Mouse (Mus musculus) hindbrain, embryonic 10.5 days (tissue): ENCODE measurements around the gene Stxbp3. TPM values are rescaled to one million over a fixed set of nuclear protein-coding genes. Genes with fewer than 3 reads are reported as not detected.

Source experiments
- DNase-seq: peaks from one replicate; pipeline ENCODE4 v3.0.0-alpha.2; 2017; ENCODE audit warnings: low spot score
- H3K27ac ChIP-seq: fragments of 300-500 bp; sonication (generic); 2 replicates; pipeline ENCODE4 v1.5.1; 2016; ENCODE audit warnings: mild to moderate bottlenecking, moderate library complexity
- H3K27me3 ChIP-seq: fragments of 300-500 bp; sonication (generic); 2 replicates; pipeline ENCODE4 v1.6.1; 2016; ENCODE audit warnings: mild to moderate bottlenecking; ENCODE audit not compliant: poor library complexity, insufficient read depth, severe bottlenecking
- H3K36me3 ChIP-seq: fragments of 300-500 bp; sonication (generic); 2 replicates; pipeline ENCODE4 v1.6.1; 2016; ENCODE audit warnings: mild to moderate bottlenecking, moderate library complexity
- H3K4me1 ChIP-seq: fragments of 300-500 bp; sonication (generic); replicated peaks from 2 replicates; pipeline ENCODE4 v1.6.1; 2016; ENCODE audit warnings: mild to moderate bottlenecking
- H3K4me3 ChIP-seq: fragments of 300-500 bp; sonication (generic); 2 replicates; pipeline ENCODE4 v1.5.1; 2016; ENCODE audit warnings: mild to moderate bottlenecking, moderate library complexity
- H3K9me3 ChIP-seq: fragments of 300-500 bp; sonication (generic); 2 replicates; pipeline ENCODE4 v1.6.1; 2016; ENCODE audit warnings: mild to moderate bottlenecking, moderate library complexity
- WGBS: fragments of 180-500 bp; shearing (Covaris S2); methylation state at CpG from one replicate; pipeline ENCODE4 v1.1.7; 2016; 5-methylcytosine and 5-hydroxymethylcytosine counted together
- polyA plus RNA-seq: library from polyadenylated mRNA; unstranded; fragments of >200 nt; fragmentation: Nextera tagmentation; extraction: Ambion mirVana; gene quantifications from 2 replicates; pipeline ENCODE4 v1.2.1, GENCODE M21; 2016

Stxbp3 gene
- polyA plus RNA-seq, 1 experiment from 2014 or later, result 18.9 TPM

DNA sequence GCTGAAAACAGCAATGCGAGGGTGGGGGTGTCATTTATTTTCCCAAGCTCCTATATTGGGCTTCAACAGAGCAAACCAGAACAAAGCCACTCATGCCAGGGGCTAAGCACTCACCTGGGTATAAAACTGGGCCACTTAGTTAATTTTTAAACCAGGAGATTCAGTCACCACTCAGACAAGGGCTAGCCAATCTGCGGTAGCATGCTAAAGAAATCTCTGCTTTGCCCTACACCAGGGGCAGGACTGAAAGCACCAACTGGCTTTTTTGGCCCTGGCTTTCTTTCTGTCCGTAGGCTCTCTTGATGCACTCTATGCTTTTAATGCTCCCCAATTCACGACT is 51.9 kb downstream of the Stxbp3 start:
- Histone ChIP-seq H3K9me3 (peaks cover 9% of the 10 kb centered on the region; the same call in 1 of the 2 replicates), H3K4me3 (no peak overlapping the region), H3K27ac (no peak overlapping the region), H3K36me3 (peaks cover 9% of the 10 kb centered on the region), H3K4me1 (0 out of 2 replicates have a peak, but pooled peaks cover 5% of the 10 kb centered on the region), H3K27me3 (no peaks in the 10 kb centered on the region)
- no peak for DNase-seq
- 90% methylated on average over 4 of the region's 4 CpGs for WGBS

DNA sequence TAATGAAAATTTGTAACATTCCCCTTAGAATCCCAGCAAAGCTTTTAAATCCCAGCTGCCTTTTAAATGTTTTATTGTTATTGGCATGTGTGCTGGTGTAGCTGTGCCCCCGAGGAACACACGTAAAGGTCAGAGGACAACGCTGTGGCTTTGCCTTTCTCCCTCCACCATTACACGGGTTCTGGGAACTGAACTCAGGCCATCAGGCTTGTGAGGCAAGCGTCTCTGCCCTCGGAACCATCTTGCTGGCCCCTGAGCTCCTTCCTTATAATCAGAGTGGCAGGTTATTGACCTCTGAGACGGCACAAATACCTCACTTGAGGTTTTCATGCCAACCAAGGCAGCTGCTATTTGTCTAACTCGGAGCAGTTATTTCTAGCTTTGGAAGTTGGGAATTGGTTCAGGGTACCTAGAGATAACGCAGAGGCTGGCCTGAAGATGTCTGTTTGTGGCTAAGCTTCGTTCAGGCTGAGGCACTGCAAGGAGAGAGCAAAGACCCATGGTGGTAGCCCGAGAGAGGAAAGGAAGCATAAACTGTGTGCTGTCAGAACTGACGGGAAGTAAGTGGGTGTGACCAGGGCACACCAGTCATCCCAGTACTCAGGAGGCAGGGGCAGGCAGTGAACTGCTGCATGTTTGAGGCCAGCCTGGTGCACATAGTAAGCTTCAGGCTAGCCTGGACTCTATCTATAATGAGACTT is 52.4 kb downstream of the Stxbp3 start:
- DNase-seq, result no peak
- Histone ChIP-seq H3K27ac (peak overlapping the region; percentile 35; the same call in 1 of the 2 replicates), H3K4me1 (0 out of 2 replicates have a peak, but pooled peaks cover 5% of the 10 kb centered on the region), H3K4me3 (no peak overlapping the region), H3K27me3 (no peaks in the 10 kb centered on the region), H3K36me3 (peaks cover 9% of the 10 kb centered on the region), H3K9me3 (peaks cover 9% of the 10 kb centered on the region; the same call in 1 of the 2 replicates)
- WGBS, result 72% methylated on average over 12 of the region's 12 CpGs

- Histone ChIP-seq H3K36me3 (no peaks in the 10 kb centered on the region), H3K4me3 (no peak overlapping the region), H3K9me3 (peaks cover 9% of the 10 kb centered on the region; the same call in 1 of the 2 replicates), H3K27me3 (no peaks in the 10 kb centered on the region), H3K27ac (no peak overlapping the region; the same call in 1 of the 2 replicates), H3K4me1 (peaks cover 9% of the 10 kb centered on the region)
- WGBS, result 78% methylated on average over 6 of the region's 6 CpGs
- DNase-seq, result no peak
Observed at GRCm38 (mm10) chr3:108786520-108786919, 53.8 kb downstream of the Stxbp3 start.

- no peaks in the 10 kb centered on the region for H3K36me3 ChIP-seq
Observed at GRCm38 (mm10) chr3:108782364-108782895, 57.9 kb downstream of the Stxbp3 start.

DNA sequence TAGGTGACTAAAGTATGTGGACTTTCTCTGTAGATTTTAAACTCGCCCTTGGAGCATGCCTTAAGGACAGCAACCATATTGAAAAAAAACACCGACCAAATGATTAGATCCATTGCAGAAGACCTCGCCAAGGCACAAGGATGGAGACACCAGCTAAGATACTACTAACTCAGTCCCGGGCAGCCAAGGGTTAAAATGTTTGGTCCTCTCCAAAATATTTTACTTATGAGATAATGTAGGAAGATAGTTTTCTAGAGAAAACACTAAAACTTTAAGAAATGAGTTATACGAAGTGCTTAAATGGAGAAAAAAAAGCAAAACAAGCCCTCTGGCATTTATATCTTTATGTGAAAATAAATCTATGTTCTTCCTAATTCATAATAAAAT is 58.4 kb downstream of the Stxbp3 start:
- Histone ChIP-seq H3K27ac (no peak overlapping the region), H3K9me3 (peaks cover 9% of the 10 kb centered on the region; the same call in 1 of the 2 replicates), H3K4me1 (peaks cover 14% of the 10 kb centered on the region), H3K36me3 (no peaks in the 10 kb centered on the region), H3K4me3 (no peak overlapping the region), H3K27me3 (no peaks in the 10 kb centered on the region)
- WGBS, result 82% methylated on average over 5 of the region's 5 CpGs
- no peak for DNase-seq

More at GRCm38 (mm10) chr3:108782364-108782895, 57.9 kb downstream of the Stxbp3 start:
- 83% methylated on average over 6 of the region's 6 CpGs for WGBS
- H3K4me3 ChIP-seq, result no peak overlapping the region
- peaks cover 9% of the 10 kb centered on the region; the same call in 1 of the 2 replicates for H3K9me3 ChIP-seq
- H3K4me1 ChIP-seq, result peaks cover 14% of the 10 kb centered on the region
- H3K27ac ChIP-seq, result no peak overlapping the region
- DNase-seq, result no peak
- H3K27me3 ChIP-seq, result no peaks in the 10 kb centered on the region

- Histone ChIP-seq H3K4me1 (peaks cover 14% of the 10 kb centered on the region), H3K27me3 (no peaks in the 10 kb centered on the region), H3K4me3 (no peak overlapping the region), H3K36me3 (no peaks in the 10 kb centered on the region), H3K27ac (peak overlapping the region; percentile 42; the same call in 1 of the 2 replicates), H3K9me3 (peaks cover 9% of the 10 kb centered on the region; the same call in 1 of the 2 replicates)
- WGBS, result 61% methylated on average over 10 of the region's 10 CpGs
- DNase-seq, result peak; percentile 23
Observed at GRCm38 (mm10) chr3:108781238-108781883, 59.0 kb downstream of the Stxbp3 start.

GRCm38 (mm10) chr3:108778761-108779540 is 61.4 kb downstream of the Stxbp3 start:
- Histone ChIP-seq H3K36me3 (no peaks in the 10 kb centered on the region), H3K4me1 (peaks cover 14% of the 10 kb centered on the region), H3K9me3 (no peaks in the 10 kb centered on the region), H3K27me3 (no peaks in the 10 kb centered on the region), H3K27ac (no peak overlapping the region), H3K4me3 (no peak overlapping the region)
- DNase-seq, result no peak
- 68% methylated on average over 4 of the region's 4 CpGs for WGBS

GRCm38 (mm10) chr3:108772811-108773210 is 67.5 kb downstream of the Stxbp3 start:
- no peak overlapping the region for H3K27ac ChIP-seq
- H3K36me3 ChIP-seq, result no peaks in the 10 kb centered on the region
- no peak overlapping the region for H3K4me3 ChIP-seq
- no peak for DNase-seq
- H3K4me1 ChIP-seq, result peaks cover 5% of the 10 kb centered on the region; the same call in 1 of the 2 replicates
- WGBS, result 87% methylated on average over 3 of the region's 3 CpGs
- H3K9me3 ChIP-seq, result no peaks in the 10 kb centered on the region
- no peaks in the 10 kb centered on the region for H3K27me3 ChIP-seq

- no peak for DNase-seq
- WGBS, result 89% methylated on average over 13 of the region's 13 CpGs
- Histone ChIP-seq H3K4me1 (peaks cover 5% of the 10 kb centered on the region; the same call in 1 of the 2 replicates), H3K27ac (no peak overlapping the region), H3K9me3 (no peaks in the 10 kb centered on the region), H3K36me3 (no peaks in the 10 kb centered on the region), H3K27me3 (no peaks in the 10 kb centered on the region), H3K4me3 (no peak overlapping the region)
Observed at GRCm38 (mm10) chr3:108772211-108772610, 68.1 kb downstream of the Stxbp3 start.

DNA sequence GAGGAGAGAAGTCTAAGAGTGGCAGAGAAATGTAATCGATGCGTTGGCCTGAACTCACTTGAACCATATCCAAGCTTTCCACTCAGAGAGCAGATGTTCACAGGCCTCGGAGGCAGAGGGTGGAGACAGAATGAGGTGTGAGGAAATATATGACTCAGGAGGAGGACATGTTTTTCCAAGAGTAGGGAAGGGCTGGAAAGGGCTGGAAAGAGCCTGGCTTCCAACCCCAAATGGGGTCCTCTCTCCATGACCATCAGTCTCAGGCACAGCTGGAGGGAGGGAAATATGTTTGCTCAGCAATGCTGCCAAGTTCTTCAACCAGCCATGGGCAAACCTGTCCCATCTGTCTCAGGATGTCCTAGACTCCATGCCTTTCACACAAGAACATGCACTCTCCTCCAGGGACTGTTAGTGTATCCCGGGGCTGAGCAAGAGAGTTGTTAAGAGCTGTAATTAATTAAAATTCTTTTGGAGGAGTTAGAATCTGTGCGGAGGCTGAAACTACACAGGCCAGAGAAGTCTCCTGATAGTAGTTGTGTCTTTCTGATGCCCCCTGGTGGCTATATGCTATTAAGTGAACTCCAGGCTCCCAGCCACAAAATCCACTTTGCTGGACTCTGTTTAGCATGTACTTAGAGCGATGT is 69.5 kb downstream of the Stxbp3 start:
- H3K9me3 ChIP-seq, result no peaks in the 10 kb centered on the region
- H3K36me3 ChIP-seq, result no peaks in the 10 kb centered on the region
- H3K27me3 ChIP-seq, result no peaks in the 10 kb centered on the region
- 56% methylated on average over 6 of the region's 6 CpGs for WGBS
- no peak overlapping the region for H3K4me3 ChIP-seq
- H3K27ac ChIP-seq, result no peak overlapping the region
- H3K4me1 ChIP-seq, result peaks cover 5% of the 10 kb centered on the region; the same call in 1 of the 2 replicates
- peak; percentile 63 for DNase-seq

DNA sequence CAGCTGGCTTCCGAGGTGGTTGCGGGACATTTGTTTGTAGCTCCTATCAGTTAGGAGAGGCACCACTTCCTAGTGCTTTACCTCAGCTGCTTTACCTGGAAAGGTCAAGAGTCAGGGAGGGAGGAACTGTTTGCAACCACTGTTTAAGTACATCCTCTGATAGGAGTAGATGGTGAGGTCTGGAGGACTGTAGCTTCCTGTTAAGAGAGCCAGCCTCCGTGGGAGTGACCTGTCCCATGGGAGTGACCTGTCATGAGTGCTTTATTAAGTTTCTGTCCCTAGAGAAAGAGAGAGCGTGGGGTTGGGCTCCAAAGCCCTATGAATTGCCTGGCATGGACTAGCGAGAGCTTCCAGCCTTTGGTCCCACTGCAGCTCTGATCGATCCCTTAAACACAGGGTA is 70.8 kb downstream of the Stxbp3 start:
- Histone ChIP-seq H3K27ac (no peak overlapping the region), H3K27me3 (no peaks in the 10 kb centered on the region), H3K36me3 (no peaks in the 10 kb centered on the region), H3K9me3 (no peaks in the 10 kb centered on the region), H3K4me1 (peaks cover 12% of the 10 kb centered on the region), H3K4me3 (no peak overlapping the region)
- WGBS, result 79% methylated on average over 6 of the region's 6 CpGs
- DNase-seq, result no peak

- 88% methylated on average over 10 of the region's 10 CpGs for WGBS
- Histone ChIP-seq H3K4me3 (no peak overlapping the region), H3K4me1 (peaks cover 12% of the 10 kb centered on the region), H3K27me3 (no peaks in the 10 kb centered on the region), H3K9me3 (no peaks in the 10 kb centered on the region), H3K27ac (no peak overlapping the region), H3K36me3 (no peaks in the 10 kb centered on the region)
- no peak for DNase-seq
Observed at GRCm38 (mm10) chr3:108767416-108767815, 72.9 kb downstream of the Stxbp3 start.
